Mouse (Mus musculus) bone marrow, adult 2 months (tissue): ENCODE data around the gene Pik3c2b.

Source experiments
- CTCF ChIP-seq: fragments of 200-500 bp; IDR thresholded peaks from 2 replicates; pipeline ENCODE4 v1.5.1; 2011; ENCODE audit warnings: low read length, control low read depth; ENCODE audit not compliant: control insufficient read depth, insufficient read depth
- POLR2A ChIP-seq: fragments of 200-500 bp; IDR thresholded peaks from 2 replicates; pipeline ENCODE4 v1.6.1; 2011; ENCODE audit warnings: low read depth, mild to moderate bottlenecking, control low read depth, low read length, borderline replicate concordance; ENCODE audit not compliant: control insufficient read depth

DNA sequence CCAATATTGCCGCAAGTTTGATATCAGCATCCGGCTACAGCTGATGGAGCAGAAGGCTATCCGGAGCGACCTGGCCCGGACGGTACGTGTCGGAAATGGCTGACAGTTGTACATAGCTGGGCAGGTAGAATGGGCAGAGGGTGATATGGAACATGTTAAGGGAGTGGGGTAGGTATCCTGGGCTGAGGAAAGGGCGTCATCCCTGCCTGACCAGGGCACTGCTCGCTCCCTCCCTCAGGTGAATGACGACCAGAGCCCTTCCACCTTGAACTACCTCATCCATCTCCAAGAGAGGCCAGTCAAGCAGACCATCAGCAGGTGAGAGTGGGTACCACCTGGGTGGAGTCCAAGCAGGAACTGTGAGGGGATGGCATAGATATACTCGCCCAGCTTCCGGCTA, 29.1 kb downstream of the Pik3c2b start:
- TF ChIP-seq CTCF, result no peak
- TF ChIP-seq POLR2A, result no peak
